Mouse (Mus musculus) heart, adult 2 months (tissue): ENCODE measurements around the gene Ddx42.

ENCODE experiments used
- CTCF ChIP-seq: fragments of 200-600 bp; IDR thresholded peaks from 2 replicates; pipeline ENCODE4 v1.8.1; 2022; ENCODE audit warnings: antibody characterized with exemption, mild to moderate bottlenecking, moderate library complexity
- EP300 ChIP-seq: fragments of 200-500 bp; IDR thresholded peaks from 2 replicates; pipeline ENCODE4 v1.6.1; 2011; ENCODE audit warnings: low read depth, low read length, control low read depth; ENCODE audit not compliant: insufficient read depth
- POLR2A ChIP-seq: fragments of 200-500 bp; IDR thresholded peaks from 2 replicates; pipeline ENCODE4 v1.6.1; 2011; ENCODE audit warnings: mild to moderate bottlenecking, low read depth, low read length, control low read depth; ENCODE audit not compliant: insufficient read depth

GRCm38 (mm10) chr11:106187326-106187725, 29.4 kb upstream of the Ddx42 start:
- no peak for TF ChIP-seq CTCF
- TF ChIP-seq EP300, result no peak
- no peak for TF ChIP-seq POLR2A
